Mouse (Mus musculus) MEL (cell line): Measurements from ENCODE around the gene Glo1.

Source experiments
- CTCF ChIP-seq, 3 experiments: IDR thresholded peaks in 2 of 3; conservative IDR thresholded peaks in 1 of 3; 2 replicates each; pipeline ENCODE4 v1.5.1; 2011 to 2012; ENCODE audit warnings: low read length in 3 of 3, low read depth in 2 of 3, mild to moderate bottlenecking in 2 of 3, improper control_type of control experiment in 1 of 3, inconsistent platforms in 1 of 3, mixed read lengths in 1 of 3, moderate library complexity in 1 of 3; ENCODE audit not compliant: control insufficient read depth in 1 of 3, insufficient read depth in 1 of 3, poor library complexity in 1 of 3, severe bottlenecking in 1 of 3
- EP300 ChIP-seq, 2 experiments: IDR thresholded peaks; 2 replicates each; pipeline ENCODE4 v1.6.1; 2011; ENCODE audit warnings: improper control_type of control experiment in 2 of 2, low read length in 2 of 2, low read depth in 1 of 2, mild to moderate bottlenecking in 1 of 2
- GABPA ChIP-seq: IDR thresholded peaks from 2 replicates; pipeline ENCODE4 v1.6.1; 2012; ENCODE audit warnings: low read depth, mild to moderate bottlenecking, inconsistent platforms, low read length, improper control_type of control experiment, moderate library complexity
- ZMIZ1 ChIP-seq: IDR thresholded peaks from 2 replicates; pipeline ENCODE4 v1.6.1; 2012; ENCODE audit warnings: low read depth, mild to moderate bottlenecking, inconsistent platforms, low read length, improper control_type of control experiment, moderate library complexity
- ZNF384 ChIP-seq: IDR thresholded peaks from 2 replicates; pipeline ENCODE4 v1.6.1; 2012; ENCODE audit warnings: low read depth, mild to moderate bottlenecking, inconsistent platforms, low read length, improper control_type of control experiment

DNA sequence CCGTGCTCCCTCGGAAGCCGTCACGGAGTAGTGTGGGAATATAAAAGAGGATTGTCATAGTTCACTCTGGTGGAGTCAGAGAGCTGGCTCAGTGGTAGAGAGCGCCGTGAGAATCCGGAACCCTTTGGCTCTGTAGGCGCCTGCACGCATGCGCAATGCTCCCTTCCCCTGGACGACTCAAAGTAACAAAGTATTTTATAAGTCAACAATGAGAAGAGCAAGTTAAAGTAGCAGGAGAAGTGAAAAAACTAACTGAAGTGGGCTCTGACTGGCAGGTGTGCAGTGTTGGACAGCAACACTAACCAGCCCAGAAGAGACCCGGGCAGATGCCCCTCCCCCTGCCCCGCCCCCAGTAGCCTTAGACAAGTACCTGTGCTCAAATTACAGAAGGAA, 31.5 kb upstream of the Glo1 start:
- TF ChIP-seq EP300 (IDR thresholded peaks at IDR 0.05; ENCODE audit: low read depth in 1 of 2, low read length in 2 of 2): no peak
- TF ChIP-seq GABPA: no peak
- no peak for TF ChIP-seq ZMIZ1
- no peak for TF ChIP-seq CTCF (IDR thresholded peaks at IDR 0.05 in 2 of 3, conservative IDR thresholded peaks at IDR 0.05 in 1 of 3; ENCODE audit: control insufficient read depth in 1 of 3, insufficient read depth in 1 of 3, low read depth in 2 of 3, low read length in 3 of 3, poor library complexity in 1 of 3, severe bottlenecking in 1 of 3)
- TF ChIP-seq ZNF384: no peak
